Mouse (Mus musculus) ES-E14 (cell line): ENCODE measurements at regions not wholly inside any gene's neighbourhood (a gene's known extent, or its start where the extent isn't known, plus 50 kb on each side); places are given as distances from the start of the nearest gene placed in this dataset.

Experiments used
- DNase-seq: peaks from one replicate; pipeline ENCODE4 v3.0.0-alpha.2; 2013; ENCODE audit warnings: low read depth, low spot score
- H3K27ac ChIP-seq: 2 replicates; pipeline ENCODE4 v1.5.1; 2012; ENCODE audit warnings: low read depth, mild to moderate bottlenecking, low read length, moderate library complexity, mixed read lengths; ENCODE audit not compliant: poor library complexity, insufficient read depth, severe bottlenecking
- H3K36me3 ChIP-seq: 2 replicates; pipeline ENCODE4 v1.6.1; 2012; ENCODE audit warnings: mild to moderate bottlenecking, low read length, moderate library complexity, mixed read lengths; ENCODE audit not compliant: control insufficient read depth, poor library complexity, insufficient read depth, severe bottlenecking
- H3K4me1 ChIP-seq, 2 experiments: fragments of 150-350 bp in 1 of 2; sonication (generic) in 1 of 2; 2 replicates each; pipeline ENCODE4 v1.6.1; 2012; ENCODE audit warnings: low read length in 2 of 2, mild to moderate bottlenecking in 1 of 2, mixed read lengths in 1 of 2; ENCODE audit not compliant: control insufficient read depth in 2 of 2, insufficient read depth in 2 of 2, poor library complexity in 1 of 2
- H3K4me3 ChIP-seq, 2 experiments: fragments of 150-350 bp in 1 of 2; sonication (generic) in 1 of 2; 2 replicates each; pipeline ENCODE4 v1.5.1; 2012; ENCODE audit warnings: low read length in 2 of 2, low read depth in 1 of 2, mild to moderate bottlenecking in 1 of 2, mixed read lengths in 1 of 2; ENCODE audit not compliant: insufficient read depth in 1 of 2, poor library complexity in 1 of 2, severe bottlenecking in 1 of 2
- H3K9ac ChIP-seq: 2 replicates; pipeline ENCODE4 v1.6.1; 2012; ENCODE audit warnings: low read depth, mild to moderate bottlenecking, low read length, mixed read lengths; ENCODE audit not compliant: poor library complexity, insufficient read depth, severe bottlenecking
- H3K9me3 ChIP-seq: fragments of 150-350 bp; sonication (generic); 2 replicates; pipeline ENCODE4 v1.6.1; 2012; ENCODE audit warnings: low read depth, mild to moderate bottlenecking, low read length; ENCODE audit not compliant: control insufficient read depth, insufficient read depth
- CHD2 ChIP-seq: IDR thresholded peaks from 2 replicates; pipeline ENCODE4 v1.6.1; 2014; ENCODE audit warnings: mild to moderate bottlenecking, low read depth, low read length, inconsistent platforms
- HCFC1 ChIP-seq: IDR thresholded peaks from 2 replicates; pipeline ENCODE4 v1.6.1; 2012; ENCODE audit warnings: low read length, inconsistent platforms, borderline replicate concordance; ENCODE audit not compliant: insufficient read depth
- MAFK ChIP-seq: IDR thresholded peaks from 2 replicates; pipeline ENCODE4 v1.6.1; 2014; ENCODE audit warnings: mild to moderate bottlenecking, low read depth, low read length, inconsistent platforms; ENCODE audit not compliant: insufficient read depth
- ZC3H11A ChIP-seq: IDR thresholded peaks from 2 replicates; pipeline ENCODE4 v1.6.1; 2012; ENCODE audit warnings: low read depth, mild to moderate bottlenecking, inconsistent platforms, low read length, borderline replicate concordance
- ZNF384 ChIP-seq: IDR thresholded peaks from 2 replicates; pipeline ENCODE4 v1.6.1; 2012; ENCODE audit warnings: low read depth, low read length, inconsistent platforms
- in situ Hi-C, 2 experiments: fragments of 600-800 bp; cut with MboI; formaldehyde crosslinking; loops; one replicate each; pipeline ENCODE4 v1.15.1; 2025; ENCODE audit warnings: low sequenced_read_pairs in 2 of 2, inconsistent platforms in 1 of 2; ENCODE audit not compliant: unreplicated experiment in 2 of 2

DNA sequence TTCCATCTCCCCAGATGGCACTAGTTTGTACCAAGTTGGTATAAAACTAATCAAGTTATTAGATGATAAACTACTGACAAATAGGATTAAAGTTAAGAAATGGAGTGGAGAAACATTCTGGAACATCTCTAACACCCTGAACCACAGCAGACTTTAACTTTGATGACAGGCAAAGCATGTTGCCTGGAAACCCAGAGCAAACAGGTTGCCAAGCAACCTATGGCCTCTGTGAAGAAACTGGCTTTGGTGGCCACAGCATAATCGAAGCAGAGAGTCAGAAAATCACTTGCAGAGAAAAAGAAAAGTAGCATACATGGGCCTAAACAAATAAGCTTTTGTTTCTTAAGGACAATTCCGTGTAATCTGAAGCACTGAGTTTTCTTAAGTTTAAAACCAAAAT lies 59.4 kb upstream of the Vgll3 start:
- Histone ChIP-seq H3K27ac (no peak overlapping the region), H3K4me3 (no peak overlapping the region), H3K36me3 (no peaks in the 10 kb centered on the region), H3K9me3 (no peaks in the 10 kb centered on the region), H3K9ac (no peak overlapping the region), H3K4me1 (no peaks in the 10 kb centered on the region)
- in situ Hi-C loops = no loop called here
- TF ChIP-seq ZC3H11A (no peak), ZNF384 (no peak), CHD2 (no peak), HCFC1 (no peak), MAFK (no peak)
- DNase-seq = no peak
